Mouse (Mus musculus): ENCODE results near the gene Ranbp10.

DNA sequence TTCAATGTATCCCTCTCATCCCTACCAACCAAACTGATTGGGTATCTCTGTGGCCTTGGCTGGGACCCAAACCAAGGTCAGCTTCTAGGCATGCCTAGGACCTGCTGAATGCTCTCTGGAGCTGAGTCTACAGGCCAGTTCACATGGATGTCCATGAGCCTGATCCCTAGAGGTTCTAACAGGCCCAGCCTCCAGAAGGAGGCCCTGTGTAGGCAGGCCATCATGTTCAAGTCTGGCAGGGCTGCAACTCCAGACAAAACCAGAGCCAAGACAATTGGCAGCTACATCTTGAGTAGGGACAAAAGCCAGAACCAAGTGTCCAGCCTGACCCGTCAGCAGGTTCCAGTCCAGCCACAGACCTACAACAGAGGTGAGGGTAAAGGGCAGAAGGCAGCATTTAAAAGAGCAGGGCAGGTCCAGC, 53.7 kb downstream of the Ranbp10 start:
- TF ChIP-seq CTCF (IDR thresholded peaks at IDR 0.05) (no peak), EP300 (IDR thresholded peaks at IDR 0.05) (no peak)
